21 mouse cellular contexts compared by ENCODE assay signal in genomic region chr4:93496871-93497270, GRCm38 (mm10).
DNase-seq lines count a peak whose midpoint lies in the region; ATAC-seq and TF ChIP-seq lines count a peak whose summit lies in the region.
"Had no signal": no experiment of that assay in that cellular context is flagged by ENCODE, and none has a peak within 500 bp of the region (broad histone marks: within the 10 kb centered on the region; RNA-seq: fewer than 3 reads in every experiment).

No protein-coding gene starts in this region.

- no peak overlapping the region for H3K4me2 ChIP-seq in liver, embryonic 13.5 days
- H3K4me2 ChIP-seq in liver, embryonic 12.5 days: no peak overlapping the region
- H3K4me2 ChIP-seq: forebrain, embryonic 12.5 days; limb, embryonic 15.5 days; neural tube, embryonic 12.5 days had no signal

- ATAC-seq in liver, embryonic 13.5 days (ENCODE audit: low read depth): no peak
- ATAC-seq in liver, embryonic 12.5 days: no peak
- ATAC-seq in granulocyte monocyte progenitor cell, adult 5-6 weeks (replicated peaks; ENCODE audit: poor library complexity, severe bottlenecking): peak; percentile 44; the same call in 1 of the 2 replicates
- ATAC-seq: hindbrain, postnatal 0 days; lung, postnatal 0 days had no signal

- TF ChIP-seq POLR2A in lung, adult 2 months (IDR thresholded peaks at IDR 0.05; ENCODE audit: borderline replicate concordance, extremely low read depth, low read depth, low read length): no peak

- no peak overlapping the region for H3K27ac ChIP-seq in liver, embryonic 13.5 days
- H3K27ac ChIP-seq in liver, embryonic 12.5 days: no peak overlapping the region
- H3K27ac ChIP-seq: forebrain, embryonic 12.5 days; heart, embryonic 10.5 days; hindbrain, postnatal 0 days; limb, embryonic 15.5 days; neural tube, embryonic 12.5 days had no signal

- peak; percentile 4 for DNase-seq in adrenal gland, postnatal 14 days
- DNase-seq in adrenal gland, adult 8-10 months: no peak
- DNase-seq in liver, embryonic 13.5 days: peak; percentile 9
- no peak for DNase-seq in lung, adult 2 months
- no peak for DNase-seq in right cerebral cortex, adult 18-20 months
- DNase-seq in right cerebral cortex, postnatal 36 days (ENCODE audit: low spot score in 2 of 2): no peak
- DNase-seq: cerebellum, adult 18-20 months; gastrocnemius, postnatal 36 days; heart, postnatal 10 days; kidney, adult 2 months; kidney, postnatal 36 days; right cerebral cortex, postnatal 4 days; thymus, postnatal 36 days had no signal

- no peak overlapping the region for H3K4me3 ChIP-seq in liver, embryonic 13.5 days (replicated peaks)
- no peak overlapping the region for H3K4me3 ChIP-seq in liver, embryonic 12.5 days
- H3K4me3 ChIP-seq in lung, adult 2 months (replicated peaks; ENCODE audit: extremely low read depth, low read depth, low read length): no peak overlapping the region
- H3K4me3 ChIP-seq: forebrain, embryonic 12.5 days; heart, embryonic 10.5 days; limb, embryonic 15.5 days; neural tube, embryonic 12.5 days had no signal

- H3K9me3 ChIP-seq in liver, embryonic 13.5 days (replicated peaks): no peaks in the 10 kb centered on the region
- no peaks in the 10 kb centered on the region for H3K9me3 ChIP-seq in liver, embryonic 12.5 days (replicated peaks)
- H3K9me3 ChIP-seq: forebrain, embryonic 12.5 days; heart, embryonic 10.5 days; limb, embryonic 15.5 days; neural tube, embryonic 12.5 days had no signal

- 0 out of 2 replicates have a peak, but pooled peaks cover 3% of the 10 kb centered on the region for H3K4me1 ChIP-seq in liver, embryonic 13.5 days (replicated peaks)
- 0 out of 2 replicates have a peak, but pooled peaks cover 3% of the 10 kb centered on the region for H3K4me1 ChIP-seq in liver, embryonic 12.5 days
- H3K4me1 ChIP-seq in lung, adult 2 months (ENCODE audit: control insufficient read depth, insufficient read depth, low read length): no peaks in the 10 kb centered on the region
- H3K4me1 ChIP-seq: forebrain, embryonic 12.5 days; heart, embryonic 10.5 days; limb, embryonic 15.5 days; neural tube, embryonic 12.5 days had no signal

- H3K27me3 ChIP-seq in liver, embryonic 13.5 days: no peaks in the 10 kb centered on the region
- H3K27me3 ChIP-seq in liver, embryonic 12.5 days (replicated peaks): no peaks in the 10 kb centered on the region
- H3K27me3 ChIP-seq: forebrain, embryonic 12.5 days; limb, embryonic 15.5 days; neural tube, embryonic 12.5 days had no signal

- H3K36me3 ChIP-seq in liver, embryonic 13.5 days: no peaks in the 10 kb centered on the region
- no peaks in the 10 kb centered on the region for H3K36me3 ChIP-seq in liver, embryonic 12.5 days
- H3K36me3 ChIP-seq: forebrain, embryonic 12.5 days; heart, embryonic 10.5 days; limb, embryonic 15.5 days; neural tube, embryonic 12.5 days had no signal

- TF ChIP-seq CTCF in lung, adult 2 months (IDR thresholded peaks at IDR 0.05; ENCODE audit: insufficient read depth, low read length): no peak

- whole genome bisulfite sequencing in liver, embryonic 13.5 days (ENCODE audit: insufficient replicate concordance): 60% methylated on average over 2 of the region's 2 CpGs
- WGBS in liver, embryonic 12.5 days (ENCODE audit: insufficient replicate concordance): 59% methylated on average over 2 of the region's 2 CpGs
- WGBS in lung, adult 2 months: 73% methylated on average over 2 of the region's 2 CpGs

- H3K9ac ChIP-seq in liver, embryonic 13.5 days: no peak overlapping the region
- H3K9ac ChIP-seq in liver, embryonic 12.5 days: no peak overlapping the region
- H3K9ac ChIP-seq: forebrain, embryonic 12.5 days; limb, embryonic 15.5 days; neural tube, embryonic 12.5 days had no signal

Comparison
In these comparisons a context has a peak if more than half of its experiments do, and no peak if none do; other contexts are left out.
1. DNase-seq: peak in adrenal gland, postnatal 14 days (single experiment) and liver, embryonic 13.5 days (single experiment); none in adrenal gland, adult 8-10 months (single experiment), lung, adult 2 months (single experiment), right cerebral cortex, adult 18-20 months (single experiment) and right cerebral cortex, postnatal 36 days (0 of 2).